Mouse (Mus musculus): ENCODE measurements around the gene Wdr4.
A peak's percentile ranks its signal among the peaks of the same experiment; 100 is the strongest.

Wdr4 gene

GRCm38 (mm10) chr17:31497726-31498125, 22.1 kb downstream of the Wdr4 start:
- DNase-seq (ENCODE audit: low spot score): no peak

GRCm38 (mm10) chr17:31494989-31495388, 24.8 kb downstream of the Wdr4 start:
- DNase-seq (ENCODE audit: low spot score): no peak

GRCm38 (mm10) chr17:31492416-31492815, 27.4 kb downstream of the Wdr4 start:
- peak; percentile 70 for DNase-seq (ENCODE audit: low spot score)

DNA sequence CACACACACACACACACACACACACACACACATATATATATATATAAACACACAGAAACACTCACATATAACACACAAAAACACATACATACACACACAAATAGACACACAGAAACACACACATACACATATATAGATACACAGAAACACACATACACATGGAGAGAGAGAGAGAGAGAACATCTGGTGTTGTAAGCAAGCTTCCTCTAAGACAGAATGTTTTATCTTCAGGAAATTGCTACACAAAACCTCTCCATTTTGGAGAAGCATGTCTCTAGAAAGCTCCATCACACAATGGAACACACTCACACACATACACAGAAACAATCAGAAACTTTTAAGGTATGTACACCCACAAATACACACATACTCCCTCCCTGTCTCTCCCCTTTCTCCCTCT, 28.4 kb downstream of the Wdr4 start:
- no peak for DNase-seq (ENCODE audit: low spot score)

- no peak for DNase-seq (ENCODE audit: low spot score)
Observed at GRCm38 (mm10) chr17:31487433-31488060, 32.2 kb downstream of the Wdr4 start.

DNA sequence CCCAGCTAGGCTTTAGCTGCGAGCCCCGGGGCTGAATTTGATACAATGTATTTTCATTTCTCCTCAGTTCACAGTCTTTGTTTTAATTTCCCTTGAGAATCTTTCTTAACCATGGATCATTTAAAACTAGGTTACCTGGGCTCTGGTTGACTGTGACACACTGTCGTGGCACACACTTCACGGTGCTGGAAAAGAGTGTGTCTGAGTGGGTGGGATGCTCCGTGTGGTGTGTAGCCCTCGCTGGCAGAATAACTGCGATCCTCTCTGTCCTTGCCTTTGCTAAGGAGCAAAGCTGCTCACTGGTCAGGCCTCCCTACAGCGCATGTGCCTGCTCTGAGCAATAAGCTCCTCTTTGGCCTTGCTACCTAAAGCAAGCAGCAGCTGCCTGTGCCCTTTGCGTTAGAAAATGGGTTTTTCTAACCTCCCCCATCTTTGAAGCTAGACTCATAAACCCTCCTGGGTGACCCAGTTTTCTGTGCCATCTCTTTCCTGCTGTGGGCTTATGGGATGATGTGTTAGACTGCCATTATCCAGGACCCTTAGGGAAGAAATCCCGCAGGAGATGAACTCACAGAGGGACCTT, 33.1 kb downstream of the Wdr4 start:
- DNase-seq (ENCODE audit: low spot score): no peak

- no peak for DNase-seq (ENCODE audit: low spot score)
Observed at GRCm38 (mm10) chr17:31479108-31479844, 40.5 kb downstream of the Wdr4 start.

DNA sequence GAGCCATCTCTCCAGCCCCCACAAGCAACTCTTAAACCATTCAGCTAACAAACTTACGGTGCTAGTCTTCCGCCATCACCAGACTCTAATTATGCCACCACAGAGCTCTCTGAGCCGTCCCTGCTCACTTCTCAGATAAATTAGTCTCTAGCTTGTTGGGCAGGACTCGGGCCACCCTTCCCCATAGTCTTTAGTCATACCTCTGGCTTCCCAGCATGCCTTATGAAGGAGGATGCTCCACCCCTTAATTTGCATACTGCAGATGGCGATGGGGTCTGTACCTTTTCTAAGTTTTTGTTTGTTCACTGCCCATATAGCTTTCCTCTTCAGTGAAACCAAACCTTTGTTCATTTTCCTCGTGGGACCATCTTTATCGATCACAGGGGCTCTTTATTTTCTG, 41.2 kb downstream of the Wdr4 start:
- no peak for DNase-seq (ENCODE audit: low spot score)

DNA sequence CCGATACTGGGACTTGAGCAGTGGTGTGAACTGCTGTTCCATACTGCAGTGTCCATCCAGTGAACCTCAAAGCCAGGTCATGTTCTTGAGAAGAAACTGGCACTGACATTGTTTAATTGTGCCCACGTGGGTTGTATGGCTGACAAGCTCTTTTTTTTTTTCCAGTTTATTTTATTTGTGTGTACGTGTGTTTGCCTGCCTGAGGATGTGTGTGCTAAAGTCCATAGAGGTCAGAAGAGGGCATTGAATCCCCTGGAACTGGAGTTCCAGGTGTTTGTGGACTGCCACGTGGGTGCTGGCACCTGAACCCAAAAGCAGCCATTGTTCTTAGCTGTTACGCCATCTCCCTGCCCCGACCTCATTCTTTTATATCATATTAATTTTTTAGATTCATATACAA, 45.4 kb downstream of the Wdr4 start:
- DNase-seq (ENCODE audit: low spot score): no peak

DNA sequence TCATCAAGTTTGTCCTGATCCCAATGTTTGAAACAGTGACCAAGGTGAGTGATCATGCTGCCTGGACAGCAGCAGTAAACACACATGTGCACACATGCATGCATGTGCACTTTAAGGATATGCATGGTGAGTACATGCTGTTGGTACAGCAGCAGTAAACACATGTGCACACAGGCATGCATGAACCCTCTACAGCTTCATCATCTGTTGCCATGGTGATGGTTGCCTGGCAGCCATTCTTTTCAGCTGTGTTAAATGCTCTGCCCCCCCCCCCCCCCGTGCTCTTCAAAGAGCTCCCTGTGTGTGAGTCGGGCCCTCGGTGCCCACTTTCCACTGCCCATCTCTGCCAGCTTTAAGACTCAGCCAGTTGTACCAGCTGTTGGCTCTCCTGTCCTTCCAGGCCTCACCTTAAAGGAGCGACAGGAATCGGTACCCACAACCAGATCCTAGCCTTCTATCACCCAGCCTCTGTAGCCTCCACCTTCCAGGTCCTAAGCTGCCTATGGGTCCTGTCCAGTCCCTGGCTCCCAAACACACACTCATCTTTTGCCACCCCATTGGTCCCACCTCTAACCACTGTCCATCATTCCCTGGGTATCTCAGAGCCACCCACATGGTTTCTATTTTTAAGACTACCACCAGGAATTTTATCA, 48.9 kb downstream of the Wdr4 start:
- no peak for DNase-seq (ENCODE audit: low spot score)

DNA sequence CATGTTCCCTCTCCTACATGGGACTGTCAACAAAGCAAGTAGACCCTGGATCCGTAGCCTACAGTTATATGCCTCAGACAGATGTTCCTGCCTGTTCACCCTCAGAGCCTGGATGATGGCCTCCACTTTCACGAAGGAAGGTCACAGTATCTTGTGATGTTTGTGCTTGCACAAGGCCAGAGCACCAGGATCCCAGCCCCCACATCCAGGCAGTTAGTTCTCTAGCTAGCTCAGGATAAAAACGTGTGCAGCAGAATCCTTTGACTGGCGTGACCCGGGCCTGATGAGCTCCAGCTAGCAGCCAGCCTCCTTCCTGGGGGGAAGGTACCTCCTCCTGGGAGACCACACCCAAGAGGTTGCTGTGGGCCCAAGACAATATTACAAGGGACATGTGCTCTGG, 51.3 kb downstream of the Wdr4 start:
- no peak for DNase-seq (ENCODE audit: low spot score)

GRCm38 (mm10) chr17:31466854-31467253, 52.9 kb downstream of the Wdr4 start:
- DNase-seq (ENCODE audit: low spot score): peak; percentile 2

DNA sequence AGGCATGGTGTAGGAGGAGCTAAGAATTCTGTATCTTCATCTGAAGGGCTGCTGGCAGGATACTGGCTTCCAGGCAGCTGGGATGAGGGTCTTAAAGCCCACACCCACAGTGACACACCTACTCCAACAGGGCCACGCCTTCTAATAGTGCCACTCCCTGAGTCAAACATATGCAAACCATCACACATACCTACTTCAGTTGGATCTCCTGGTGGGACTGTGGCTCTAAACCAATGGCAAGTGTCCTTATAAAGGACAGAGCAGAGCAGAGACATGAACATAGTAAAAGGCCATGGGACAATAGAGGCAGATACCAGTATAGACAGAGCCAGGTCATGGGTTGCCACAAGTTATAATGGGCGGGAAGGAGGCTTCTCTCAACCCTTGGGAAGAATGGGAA, 57.3 kb downstream of the Wdr4 start:
- no peak for DNase-seq (ENCODE audit: low spot score)

DNA sequence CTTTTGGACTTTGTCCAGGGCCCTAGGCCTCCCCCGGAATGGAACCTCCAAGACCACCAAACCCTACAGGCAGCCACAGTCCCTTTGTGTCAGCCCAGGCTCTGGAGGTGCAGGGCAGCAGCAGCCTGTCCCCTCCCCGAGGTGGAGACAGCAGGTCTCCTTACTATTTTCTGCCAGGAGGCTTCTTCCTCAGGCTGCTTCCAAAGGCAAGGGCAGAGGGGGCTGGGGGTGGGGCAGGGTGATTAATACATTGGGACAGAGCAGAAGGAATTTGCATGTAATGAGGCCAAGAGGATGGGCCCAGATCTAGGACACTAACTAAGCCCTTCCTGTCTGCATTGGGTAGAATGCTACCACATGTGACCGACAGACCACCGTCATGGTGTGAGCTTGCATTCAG, 59.4 kb downstream of the Wdr4 start:
- DNase-seq (ENCODE audit: low spot score): no peak

DNA sequence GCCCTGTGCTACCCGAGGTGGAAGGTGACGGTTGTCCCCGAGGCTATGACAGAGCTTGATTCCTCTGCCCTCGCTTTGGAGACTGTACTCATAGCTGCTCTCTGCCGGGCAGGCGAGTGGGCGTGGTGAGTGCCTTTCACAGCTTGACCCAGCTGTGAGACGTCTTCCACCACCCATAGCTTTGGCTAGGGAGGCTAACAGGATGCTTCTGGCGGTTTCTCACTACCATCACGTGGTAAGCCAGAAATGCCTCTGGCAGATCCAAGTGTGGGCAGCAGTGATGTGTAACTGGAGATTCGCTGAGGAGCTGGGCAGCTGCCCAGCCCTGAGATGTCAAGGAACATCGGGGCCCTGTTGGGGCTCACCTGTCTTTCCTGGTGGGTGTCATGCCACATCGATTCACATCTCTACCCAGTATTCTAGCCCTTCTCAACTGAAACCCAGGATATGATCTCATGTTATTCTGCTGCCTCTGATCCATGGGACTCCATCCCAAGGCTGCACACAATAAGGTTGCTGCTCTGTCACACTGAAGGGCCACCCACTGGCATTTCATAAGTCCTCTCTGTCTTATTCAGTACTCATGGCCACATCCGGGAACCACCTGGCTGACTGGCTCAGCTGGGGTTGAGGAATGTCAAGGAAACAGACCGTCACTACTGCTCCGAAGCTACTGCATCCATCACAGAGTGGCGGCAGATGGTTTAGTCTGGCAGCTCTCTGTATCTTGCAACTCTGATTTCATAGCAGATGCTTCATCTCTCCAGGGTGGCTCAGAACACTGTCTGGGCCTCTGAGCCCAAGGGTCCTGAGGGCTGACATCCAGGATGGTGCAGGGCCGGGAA, 62.8 kb downstream of the Wdr4 start:
- DNase-seq (ENCODE audit: low spot score): peak; percentile 19

DNA sequence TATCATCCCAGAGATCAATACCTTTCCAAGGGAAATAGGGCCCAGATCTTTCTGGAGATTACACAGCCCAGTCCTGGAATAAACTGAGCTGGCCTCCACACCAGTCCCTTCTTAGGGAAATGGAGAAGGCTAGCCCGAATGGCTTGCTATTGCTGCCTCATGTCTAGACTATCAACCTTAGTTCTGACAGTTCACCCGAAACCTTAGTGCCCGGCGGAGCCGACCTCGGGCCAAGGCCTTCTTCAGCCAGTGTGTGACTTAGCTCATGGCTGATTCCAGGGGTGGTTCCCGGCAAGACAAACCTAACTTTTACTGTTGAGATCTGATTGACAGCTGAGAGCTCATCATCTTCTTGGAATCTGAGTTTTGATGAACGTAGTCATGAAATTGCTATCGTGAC, 65.7 kb downstream of the Wdr4 start:
- DNase-seq (ENCODE audit: low spot score): no peak

- DNase-seq (ENCODE audit: low spot score): no peak
Observed at GRCm38 (mm10) chr17:31453476-31453875, 66.3 kb downstream of the Wdr4 start.

DNA sequence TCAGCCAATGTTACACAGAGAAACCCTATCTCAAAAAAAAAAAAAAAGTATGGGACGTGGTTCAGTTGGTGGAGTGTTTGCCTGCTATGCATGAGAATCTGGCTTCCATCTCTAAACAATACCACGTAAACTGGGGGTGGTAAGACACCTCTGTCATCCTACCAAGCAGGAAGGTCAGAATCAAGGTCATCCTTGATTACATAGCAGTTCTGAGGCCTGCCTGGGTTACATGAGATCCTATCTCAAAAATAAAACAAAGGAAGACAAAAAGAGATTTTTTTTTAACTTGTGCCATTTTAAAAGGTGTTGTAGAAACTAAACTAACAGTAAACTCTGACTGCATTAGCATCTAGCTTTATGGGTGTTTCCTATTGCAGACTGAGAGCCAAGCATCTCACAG, 67.0 kb downstream of the Wdr4 start:
- DNase-seq (ENCODE audit: low spot score): no peak

GRCm38 (mm10) chr17:31451179-31451708, 68.5 kb downstream of the Wdr4 start:
- DNase-seq (ENCODE audit: low spot score): no peak

GRCm38 (mm10) chr17:31450206-31450605, 69.6 kb downstream of the Wdr4 start:
- DNase-seq (ENCODE audit: low spot score): no peak

GRCm38 (mm10) chr17:31448519-31448918, 71.3 kb downstream of the Wdr4 start:
- DNase-seq (ENCODE audit: low spot score): peak; percentile 11

- DNase-seq (ENCODE audit: low spot score): no peak
Observed at GRCm38 (mm10) chr17:31447766-31448165, 72.0 kb downstream of the Wdr4 start.

All from T-cell, adult 2 months (primary cell).